19 mouse cellular contexts compared by ENCODE assay signal in genomic region chr11:53842161-53842581, GRCm38 (mm10). TPM values are rescaled to one million over a fixed set of nuclear protein-coding genes. Genes with fewer than 3 reads are reported as not detected.
DNase-seq lines count a peak whose midpoint lies in the region; ATAC-seq and TF ChIP-seq lines count a peak whose summit lies in the region.
"Had no signal": no experiment of that assay in that cellular context is flagged by ENCODE, and none has a peak within 500 bp of the region (broad histone marks: within the 10 kb centered on the region; RNA-seq: fewer than 3 reads in every experiment).

No protein-coding gene starts in this region.

- no peak for TF ChIP-seq POLR2A in thymus, adult 2 months (IDR thresholded peaks at IDR 0.05; ENCODE audit: control insufficient read depth, extremely low read depth, insufficient read depth, low read length, poor library complexity)

- no peaks in the 10 kb centered on the region for H3K36me3 ChIP-seq in intestine, postnatal 0 days (ENCODE audit: control insufficient read depth, insufficient read depth)
- no peaks in the 10 kb centered on the region for H3K36me3 ChIP-seq in intestine, embryonic 16.5 days (ENCODE audit: control insufficient read depth, insufficient read depth, low read length)
- no peaks in the 10 kb centered on the region for H3K36me3 ChIP-seq in thymus, adult 2 months (ENCODE audit: control insufficient read depth, insufficient read depth, low read length)
- H3K36me3 ChIP-seq: embryonic facial prominence, embryonic 13.5 days; forebrain, embryonic 10.5 days; limb, embryonic 15.5 days; midbrain, embryonic 12.5 days had no signal

- H3K27ac ChIP-seq in intestine, postnatal 0 days (ENCODE audit: low read depth, low read length): peak overlapping the region; percentile 35; the same call in 1 of the 2 replicates
- H3K27ac ChIP-seq in intestine, embryonic 16.5 days (ENCODE audit: low read length): no peak overlapping the region
- peak overlapping the region; percentile 66 for H3K27ac ChIP-seq in thymus, adult 2 months (ENCODE audit: control insufficient read depth, insufficient read depth, low read length)
- H3K27ac ChIP-seq: embryonic facial prominence, embryonic 13.5 days; forebrain, embryonic 10.5 days; heart, adult 2 months; limb, embryonic 15.5 days; macrophage; midbrain, embryonic 12.5 days had no signal

- H3K4me3 ChIP-seq in intestine, postnatal 0 days (ENCODE audit: low read depth, low read length): no peak overlapping the region
- H3K4me3 ChIP-seq in intestine, embryonic 16.5 days (ENCODE audit: low read length): no peak overlapping the region
- no peak overlapping the region for H3K4me3 ChIP-seq in thymus, adult 2 months (ENCODE audit: control insufficient read depth, insufficient read depth, low read length)
- H3K4me3 ChIP-seq: embryonic facial prominence, embryonic 13.5 days; forebrain, embryonic 10.5 days; heart, adult 2 months; limb, embryonic 15.5 days; midbrain, embryonic 12.5 days had no signal

- WGBS in intestine, postnatal 0 days: 65% methylated on average over 4 of the region's 4 CpGs
- 67% methylated on average over 4 of the region's 4 CpGs for WGBS in intestine, embryonic 16.5 days
- WGBS in thymus, adult 2 months: 13% methylated on average over 4 of the region's 4 CpGs

- H3K9me3 ChIP-seq in intestine, postnatal 0 days (ENCODE audit: control insufficient read depth): no peaks in the 10 kb centered on the region
- H3K9me3 ChIP-seq in intestine, embryonic 16.5 days (ENCODE audit: control insufficient read depth, low read length): no peaks in the 10 kb centered on the region
- H3K9me3 ChIP-seq: embryonic facial prominence, embryonic 13.5 days; forebrain, embryonic 10.5 days; limb, embryonic 15.5 days; midbrain, embryonic 12.5 days had no signal

- H3K9ac ChIP-seq in intestine, postnatal 0 days (ENCODE audit: low read depth, low read length): no peak overlapping the region
- no peak overlapping the region for H3K9ac ChIP-seq in intestine, embryonic 16.5 days (ENCODE audit: low read depth, low read length)
- H3K9ac ChIP-seq: embryonic facial prominence, embryonic 13.5 days; limb, embryonic 15.5 days; midbrain, embryonic 12.5 days had no signal

- no peak for ATAC-seq in intestine, postnatal 0 days
- ATAC-seq in intestine, embryonic 16.5 days: no peak
- ATAC-seq: hindbrain, embryonic 16.5 days had no signal

- no peaks in the 10 kb centered on the region for H3K27me3 ChIP-seq in intestine, postnatal 0 days (replicated peaks; ENCODE audit: control insufficient read depth, insufficient read depth, low read length)
- H3K27me3 ChIP-seq in intestine, embryonic 16.5 days (replicated peaks; ENCODE audit: control insufficient read depth, insufficient read depth, low read length): no peaks in the 10 kb centered on the region
- no peaks in the 10 kb centered on the region for H3K27me3 ChIP-seq in thymus, adult 2 months (ENCODE audit: control insufficient read depth, insufficient read depth, low read length)
- H3K27me3 ChIP-seq: embryonic facial prominence, embryonic 13.5 days; limb, embryonic 15.5 days had no signal

- TF ChIP-seq CTCF in intestine, postnatal 0 days (IDR thresholded peaks at IDR 0.05; ENCODE audit: low read depth): no peak
- TF ChIP-seq CTCF in thymus, adult 2 months (IDR thresholded peaks at IDR 0.05; ENCODE audit: borderline replicate concordance, control insufficient read depth, extremely low read depth, insufficient read depth, low read length, poor library complexity): no peak

- no peak overlapping the region for H3K4me2 ChIP-seq in intestine, postnatal 0 days (replicated peaks; ENCODE audit: low read depth)
- no peak overlapping the region for H3K4me2 ChIP-seq in intestine, embryonic 16.5 days (ENCODE audit: low read depth, low read length)
- H3K4me2 ChIP-seq: embryonic facial prominence, embryonic 13.5 days; limb, embryonic 15.5 days; midbrain, embryonic 12.5 days had no signal

- peaks cover 10% of the 10 kb centered on the region; the same call in 1 of the 2 replicates for H3K4me1 ChIP-seq in intestine, postnatal 0 days (replicated peaks; ENCODE audit: control insufficient read depth, insufficient read depth, low read length)
- H3K4me1 ChIP-seq in intestine, embryonic 16.5 days (ENCODE audit: control insufficient read depth, insufficient read depth, low read length): peaks cover 31% of the 10 kb centered on the region
- peaks cover 73% of the 10 kb centered on the region for H3K4me1 ChIP-seq in thymus, adult 2 months (replicated peaks; ENCODE audit: control insufficient read depth, insufficient read depth, low read length)
- H3K4me1 ChIP-seq: midbrain, embryonic 12.5 days had no signal

- DNase-seq in thymus, adult 2 months: no peak
- DNase-seq in thymus, postnatal 14 days: no peak
- peak; percentile 42 to 61 for DNase-seq in left cerebral cortex, adult 18-20 months (ENCODE audit: low spot score in 2 of 2)
- peak; percentile 52 to 66 for DNase-seq in right cerebral cortex, postnatal 36 days (ENCODE audit: low spot score in 2 of 2)
- no peak for DNase-seq in adrenal gland, postnatal 14 days
- DNase-seq in spleen, postnatal 14 days (ENCODE audit: low spot score in 2 of 2): no peak
- DNase-seq: cerebellum, adult 2 months; heart, adult 2 months; lung, adult 2 months; spleen, adult 18-20 months had no signal

RNA-seq across cellular contexts. Expression of gene Gm12216, which starts 16.9 kb away (rescaled TPM):
- 6.5 and 8.0 TPM in 2 replicates for polyA plus RNA-seq in intestine, postnatal 0 days (2015; fragmentation: Nextera tagmentation; extraction: Ambion mirVana)
- polyA plus RNA-seq in intestine, embryonic 16.5 days (2015; fragmentation: Nextera tagmentation; extraction: Ambion mirVana): 1.7 and 2.4 TPM in 2 replicates
- polyA plus RNA-seq in thymus, adult 2 months (2012; rRNA removed): 9.2 and 11.1 TPM in 2 replicates
- 1 to 10 TPM; 2.0 to 2.9 TPM for total RNA-seq in left cerebral cortex, adult 18-20 months (2021)
- total RNA-seq in adrenal gland, postnatal 14 days (2021): 4.6 and 6.0 TPM in 2 replicates
- polyA plus RNA-seq: embryonic facial prominence, embryonic 13.5 days; neural tube, embryonic 11.5 days had no signal

RNA-seq across cellular contexts. Expression of gene Slc22a5, which starts 49.3 kb away (rescaled TPM):
- 40.5 and 40.8 TPM in 2 replicates for polyA plus RNA-seq in intestine, postnatal 0 days (2015; fragmentation: Nextera tagmentation; extraction: Ambion mirVana)
- 13.7 and 18.1 TPM in 2 replicates for polyA plus RNA-seq in intestine, embryonic 16.5 days (2015; fragmentation: Nextera tagmentation; extraction: Ambion mirVana)
- polyA plus RNA-seq in thymus, adult 2 months (2012; rRNA removed): 16.4 and 18.8 TPM in 2 replicates
- total RNA-seq in left cerebral cortex, adult 18-20 months (2021): 10 to 100 TPM in 1 of 2 experiments, 1 to 10 TPM in 1; 9.4 to 10.2 TPM
- 42.5 and 48.6 TPM in 2 replicates for total RNA-seq in adrenal gland, postnatal 14 days (2021)

Comparison
In these comparisons a context has a peak if more than half of its experiments do, and no peak if none do; other contexts are left out.
1. DNase-seq: peak in left cerebral cortex, adult 18-20 months (2 of 2) and right cerebral cortex, postnatal 36 days (2 of 2); none in thymus, adult 2 months (single experiment), thymus, postnatal 14 days (single experiment), adrenal gland, postnatal 14 days (single experiment) and spleen, postnatal 14 days (0 of 2).